ENCODE assay signal across 9 mouse cellular contexts in the genomic region with DNA sequence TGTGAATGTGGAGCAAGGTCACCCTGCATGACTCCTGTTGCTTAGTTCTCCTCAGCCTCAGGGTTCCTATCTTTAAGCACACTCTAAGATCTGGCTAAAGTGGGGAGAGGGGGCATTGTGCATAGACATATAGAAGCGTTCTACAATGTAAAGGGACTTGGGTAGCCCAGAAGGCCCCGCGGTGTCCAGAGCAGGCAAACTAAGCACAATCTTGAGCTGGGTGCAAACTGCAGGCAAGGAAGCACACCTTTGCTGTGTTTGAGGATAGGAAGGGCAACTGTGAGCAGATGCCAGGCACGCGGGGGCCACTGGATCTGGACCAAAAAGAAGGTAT. TPM values are rescaled to one million over a fixed set of nuclear protein-coding genes. Genes with fewer than 3 reads are reported as not detected.
DNase-seq lines count a peak whose midpoint lies in the region; ATAC-seq and TF ChIP-seq lines count a peak whose summit lies in the region.
"Had no signal": no experiment of that assay in that cellular context is flagged by ENCODE, and none has a peak within 500 bp of the region (broad histone marks: within the 10 kb centered on the region; RNA-seq: fewer than 3 reads in every experiment).

No protein-coding gene starts in this region.

- no peaks in the 10 kb centered on the region for H3K9me3 ChIP-seq in heart, embryonic 14.5 days (ENCODE audit: control insufficient read depth, low read length)
- H3K9me3 ChIP-seq in forebrain, embryonic 15.5 days = no peaks in the 10 kb centered on the region
- H3K9me3 ChIP-seq in liver, embryonic 16.5 days (replicated peaks; ENCODE audit: control insufficient read depth, low read length) = no peaks in the 10 kb centered on the region

- no peak for DNase-seq in heart, adult 11 months
- no peak for DNase-seq in layer of hippocampus, adult 8-10 months (ENCODE audit: low spot score in 2 of 2)
- DNase-seq in frontal cortex, postnatal 14 days (ENCODE audit: low spot score in 2 of 2) = no peak
- DNase-seq in layer of hippocampus, adult 9-11 months = no peak

- no peak overlapping the region; a peak in 1 of 4 replicates for H3K27ac ChIP-seq in heart, embryonic 14.5 days (replicated peaks in 1 of 2; ENCODE audit: control insufficient read depth in 1 of 2, insufficient read depth in 1 of 2, low read depth in 2 of 2, low read length in 2 of 2)
- H3K27ac ChIP-seq in bone marrow, adult 2 months (ENCODE audit: control insufficient read depth, insufficient read depth, low read depth, low read length, poor library complexity) = no peak overlapping the region
- peak overlapping the region; percentile 74 for H3K27ac ChIP-seq in forebrain, embryonic 15.5 days (replicated peaks)
- H3K27ac ChIP-seq in liver, embryonic 16.5 days (ENCODE audit: low read length) = no peak overlapping the region

- peaks cover 7% of the 10 kb centered on the region; the same call in 1 of the 2 replicates for H3K27me3 ChIP-seq in heart, embryonic 14.5 days (ENCODE audit: control insufficient read depth, insufficient read depth, low read length)
- H3K27me3 ChIP-seq in forebrain, embryonic 15.5 days = no peaks in the 10 kb centered on the region
- peaks cover 29% of the 10 kb centered on the region for H3K27me3 ChIP-seq in liver, embryonic 16.5 days (ENCODE audit: control insufficient read depth, insufficient read depth, low read depth, low read length)

- peak overlapping the region; percentile 97 for H3K4me2 ChIP-seq in heart, embryonic 14.5 days (ENCODE audit: low read length)
- H3K4me2 ChIP-seq in forebrain, embryonic 15.5 days (replicated peaks) = peak overlapping the region; percentile 97
- peak overlapping the region; percentile 78 for H3K4me2 ChIP-seq in liver, embryonic 16.5 days (ENCODE audit: low read depth, low read length)

- H3K4me1 ChIP-seq in heart, embryonic 14.5 days (ENCODE audit: control insufficient read depth in 2 of 2, insufficient read depth in 2 of 2, low read length in 2 of 2) = peaks cover 4% of the 10 kb centered on the region in 2 experiments; a peak in 2 of 4 replicates
- H3K4me1 ChIP-seq in bone marrow, adult 2 months (ENCODE audit: control insufficient read depth, insufficient read depth, low read length) = no peaks in the 10 kb centered on the region
- peaks cover 17% of the 10 kb centered on the region for H3K4me1 ChIP-seq in forebrain, embryonic 15.5 days
- no peaks in the 10 kb centered on the region for H3K4me1 ChIP-seq in liver, embryonic 16.5 days (ENCODE audit: control insufficient read depth, low read depth, low read length)

- ATAC-seq in heart, embryonic 14.5 days (ENCODE audit: insufficient number of reproducible peaks, insufficient read depth, low FRiP score, low read depth) = no peak
- ATAC-seq in forebrain, embryonic 15.5 days (replicated peaks) = peak; percentile 27; the same call in 1 of the 2 replicates
- no peak for ATAC-seq in liver, embryonic 16.5 days (ENCODE audit: low read depth)

- no peak for TF ChIP-seq POLR2A in bone marrow, adult 2 months (IDR thresholded peaks at IDR 0.05; ENCODE audit: borderline replicate concordance, control insufficient read depth, low read depth, low read length)

- H3K4me3 ChIP-seq in heart, embryonic 14.5 days (ENCODE audit: control insufficient read depth in 1 of 2, insufficient read depth in 1 of 2, low read depth in 1 of 2, low read length in 2 of 2) = peak overlapping the region; percentile 74 to 75
- H3K4me3 ChIP-seq in bone marrow, adult 2 months (replicated peaks; ENCODE audit: control insufficient read depth, low read depth, low read length) = peak overlapping the region; percentile 28
- peak overlapping the region; percentile 80 for H3K4me3 ChIP-seq in forebrain, embryonic 15.5 days
- H3K4me3 ChIP-seq in liver, embryonic 16.5 days (ENCODE audit: low read depth, low read length) = peak overlapping the region; percentile 50

- peak overlapping the region; percentile 85 for H3K9ac ChIP-seq in heart, embryonic 14.5 days (ENCODE audit: low read length)
- peak overlapping the region; percentile 69 for H3K9ac ChIP-seq in forebrain, embryonic 15.5 days (replicated peaks)
- no peak overlapping the region for H3K9ac ChIP-seq in liver, embryonic 16.5 days (ENCODE audit: low read depth, low read length)

- peaks cover 9% of the 10 kb centered on the region for H3K36me3 ChIP-seq in heart, embryonic 14.5 days (ENCODE audit: control insufficient read depth, insufficient read depth, low read length)
- 0 out of 2 replicates have a peak, but pooled peaks cover 2% of the 10 kb centered on the region for H3K36me3 ChIP-seq in forebrain, embryonic 15.5 days
- no peaks in the 10 kb centered on the region for H3K36me3 ChIP-seq in liver, embryonic 16.5 days (ENCODE audit: control insufficient read depth, insufficient read depth)
- H3K36me3 ChIP-seq: G1E had no signal

- 6% methylated on average over 5 of the region's 5 CpGs for WGBS in heart, embryonic 14.5 days
- 14% methylated on average over 5 of the region's 5 CpGs for WGBS in bone marrow, adult 2 months
- WGBS in forebrain, embryonic 15.5 days = 4% methylated on average over 5 of the region's 5 CpGs
- 12% methylated on average over 5 of the region's 5 CpGs for WGBS in liver, embryonic 16.5 days (ENCODE audit: insufficient replicate concordance)

- TF ChIP-seq CTCF in bone marrow, adult 2 months (IDR thresholded peaks at IDR 0.05; ENCODE audit: control insufficient read depth, insufficient read depth, low read length) = no peak

RNA-seq across cellular contexts. Expression of a gene that starts 0.5 kb away (rescaled TPM):
- 2.8 and 3.6 TPM in 2 replicates for polyA plus RNA-seq in heart, embryonic 14.5 days (2014; fragmentation: Nextera tagmentation; extraction: Ambion mirVana)
- polyA plus RNA-seq in bone marrow, adult 2 months (2011; ENCODE audit: insufficient read depth, insufficient read length, low replicate concordance, missing spikeins) = 0.29 and 0.45 TPM in 2 replicates
- 8.6 and 9.3 TPM in 2 replicates for polyA plus RNA-seq in forebrain, embryonic 15.5 days (2015; fragmentation: Nextera tagmentation; extraction: Ambion mirVana)
- polyA plus RNA-seq in liver, embryonic 16.5 days (2015; fragmentation: Nextera tagmentation; extraction: Ambion mirVana) = 0.06 and 0.14 TPM in 2 replicates
- 10 to 100 TPM; 16.8 to 19.9 (median 19.1) TPM for total RNA-seq in layer of hippocampus, adult 8-10 months (2022)
- polyA plus RNA-seq: G1E had no signal

RNA-seq across cellular contexts. Expression of a gene that starts 20.0 kb away (rescaled TPM):
- polyA plus RNA-seq in heart, embryonic 14.5 days (2014; fragmentation: Nextera tagmentation; extraction: Ambion mirVana) = 0.43 TPM in 1 of 2 replicates, not detected in the other
- 6.8 TPM in 1 of 2 replicates, not detected in the other for polyA plus RNA-seq in bone marrow, adult 2 months (2011; ENCODE audit: insufficient read depth, insufficient read length, low replicate concordance, missing spikeins)
- 1.1 and 3.2 TPM in 2 replicates for polyA plus RNA-seq in forebrain, embryonic 15.5 days (2015; fragmentation: Nextera tagmentation; extraction: Ambion mirVana)
- polyA plus RNA-seq in liver, embryonic 16.5 days (2015; fragmentation: Nextera tagmentation; extraction: Ambion mirVana) = not detected in 2 replicates
- 1 to 10 TPM; 3.5 to 7.4 (median 4.8) TPM for total RNA-seq in layer of hippocampus, adult 8-10 months (2022)
- total RNA-seq: G1E had no signal

RNA-seq across cellular contexts. Expression of a gene that starts 21.7 kb away (rescaled TPM):
- polyA plus RNA-seq in heart, embryonic 14.5 days (2014; fragmentation: Nextera tagmentation; extraction: Ambion mirVana) = 47.9 and 50.9 TPM in 2 replicates
- polyA plus RNA-seq in bone marrow, adult 2 months (2011; ENCODE audit: insufficient read depth, insufficient read length, low replicate concordance, missing spikeins) = 8.8 and 13.7 TPM in 2 replicates
- polyA plus RNA-seq in forebrain, embryonic 15.5 days (2015; fragmentation: Nextera tagmentation; extraction: Ambion mirVana) = 49.5 and 49.6 TPM in 2 replicates
- 21.5 and 22.3 TPM in 2 replicates for polyA plus RNA-seq in liver, embryonic 16.5 days (2015; fragmentation: Nextera tagmentation; extraction: Ambion mirVana)
- total RNA-seq in layer of hippocampus, adult 8-10 months (2022) = 10 to 100 TPM; 36.4 to 40.2 (median 37.6) TPM

RNA-seq across cellular contexts. Expression of a gene that starts 50.5 kb away (rescaled TPM):
- polyA plus RNA-seq in heart, embryonic 14.5 days (2014; fragmentation: Nextera tagmentation; extraction: Ambion mirVana) = not detected in 2 replicates
- 1.8 TPM in 1 of 2 replicates, not detected in the other for polyA plus RNA-seq in bone marrow, adult 2 months (2011; ENCODE audit: insufficient read depth, insufficient read length, low replicate concordance, missing spikeins)
- 0.50 and 0.68 TPM in 2 replicates for polyA plus RNA-seq in forebrain, embryonic 15.5 days (2015; fragmentation: Nextera tagmentation; extraction: Ambion mirVana)
- polyA plus RNA-seq in liver, embryonic 16.5 days (2015; fragmentation: Nextera tagmentation; extraction: Ambion mirVana) = 0.28 and 0.70 TPM in 2 replicates
- total RNA-seq in layer of hippocampus, adult 8-10 months (2022) = 1 to 10 TPM; 2.1 to 6.6 (median 3.4) TPM
- total RNA-seq: G1E had no signal
- polyA plus RNA-seq: G1E had no signal

RNA-seq across cellular contexts. Expression of a gene that starts 59.7 kb away (rescaled TPM):
- 0.86 and 1.1 TPM in 2 replicates for polyA plus RNA-seq in heart, embryonic 14.5 days (2014; fragmentation: Nextera tagmentation; extraction: Ambion mirVana)
- polyA plus RNA-seq in bone marrow, adult 2 months (2011; ENCODE audit: insufficient read depth, insufficient read length, low replicate concordance, missing spikeins) = not detected in 2 replicates
- polyA plus RNA-seq in forebrain, embryonic 15.5 days (2015; fragmentation: Nextera tagmentation; extraction: Ambion mirVana) = 0.60 and 0.92 TPM in 2 replicates
- polyA plus RNA-seq in liver, embryonic 16.5 days (2015; fragmentation: Nextera tagmentation; extraction: Ambion mirVana) = 1.1 and 1.3 TPM in 2 replicates
- 1 to 10 TPM in 3 of 4 experiments, not detected in 1; 1.5 to 4.1 (median 1.7) TPM for total RNA-seq in layer of hippocampus, adult 8-10 months (2022)
- total RNA-seq: G1E had no signal
- polyA plus RNA-seq: G1E had no signal

Comparison
In these comparisons a context has a peak if more than half of its experiments do, and no peak if none do; other contexts are left out.
1. H3K4me3 ChIP-seq: peak in every context shown above with its lines; median percentile 80 in forebrain, embryonic 15.5 days; 74 in heart, embryonic 14.5 days; 50 in liver, embryonic 16.5 days; 28 in bone marrow, adult 2 months.